Mouse (Mus musculus) heart, adult 2 months (tissue): ENCODE data around the gene Flywch2.

Source experiments
- CTCF ChIP-seq: fragments of 200-600 bp; IDR thresholded peaks from 2 replicates; pipeline ENCODE4 v1.8.1; 2022; ENCODE audit warnings: antibody characterized with exemption, mild to moderate bottlenecking, moderate library complexity
- EP300 ChIP-seq: fragments of 200-500 bp; IDR thresholded peaks from 2 replicates; pipeline ENCODE4 v1.6.1; 2011; ENCODE audit warnings: low read depth, low read length, control low read depth; ENCODE audit not compliant: insufficient read depth

DNA sequence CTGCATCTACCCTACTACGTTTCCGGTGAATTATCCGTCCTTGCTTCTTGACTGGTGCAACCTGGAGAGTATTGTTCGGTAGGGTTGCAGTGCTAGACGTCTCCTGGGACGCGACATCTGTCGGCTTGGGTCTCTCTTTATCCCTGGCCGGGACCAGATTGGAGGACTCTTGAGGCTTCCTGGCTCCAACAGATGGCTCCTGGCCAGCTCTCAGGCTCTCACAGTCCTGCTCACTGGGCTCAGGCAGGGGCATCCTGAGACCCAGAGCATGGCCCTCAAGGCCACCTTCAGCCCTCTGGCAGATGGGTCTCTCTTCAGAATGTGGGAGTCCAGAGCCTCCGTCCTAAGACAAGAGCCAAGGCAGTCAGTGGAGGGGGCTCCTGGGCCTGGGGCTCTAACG is 22.9 kb downstream of the Flywch2 start:
- TF ChIP-seq CTCF, result no peak
- no peak for TF ChIP-seq EP300
